Mouse (Mus musculus) lung, postnatal 25 days (tissue): ENCODE results near the gene Rph3al.

ENCODE experiments used
- DNase-seq: peaks from one replicate; pipeline ENCODE4 v3.0.0; 2022; ENCODE audit warnings: low spot score

The Rph3al gene

GRCm38 (mm10) chr11:75807486-75807885 lies 130.7 kb downstream of the Rph3al start:
- no peak for DNase-seq

- DNase-seq: no peak
Measured at GRCm38 (mm10) chr11:75801771-75802550, 136.3 kb downstream of the Rph3al start.

- no peak for DNase-seq
Measured at GRCm38 (mm10) chr11:75801369-75801768, 136.9 kb downstream of the Rph3al start.

GRCm38 (mm10) chr11:75796536-75797246 lies 141.5 kb downstream of the Rph3al start:
- peak; percentile 57 for DNase-seq

- no peak for DNase-seq
Measured at GRCm38 (mm10) chr11:75796029-75796445, 142.2 kb downstream of the Rph3al start, which contains the start of gene Doc2b. Gene Doc2b, minus strand, starts transcription at chr11:75796049.

GRCm38 (mm10) chr11:75795321-75795636 lies 142.9 kb downstream of the Rph3al start:
- DNase-seq: no peak

GRCm38 (mm10) chr11:75794602-75795320 lies 143.5 kb downstream of the Rph3al start:
- DNase-seq: no peak

- no peak for DNase-seq
Measured at GRCm38 (mm10) chr11:75793351-75793750, 144.9 kb downstream of the Rph3al start.

- no peak for DNase-seq
Measured at GRCm38 (mm10) chr11:75792535-75792934, 145.7 kb downstream of the Rph3al start.

- no peak for DNase-seq
Measured at GRCm38 (mm10) chr11:75785897-75786296, 152.3 kb downstream of the Rph3al start.

- no peak for DNase-seq
Measured at GRCm38 (mm10) chr11:75783799-75784198, 154.4 kb downstream of the Rph3al start.

- DNase-seq: peak; percentile 78
Measured at GRCm38 (mm10) chr11:75781919-75782318, 156.3 kb downstream of the Rph3al start.
